In genomic region chr2:114259539-114259938, GRCm38 (mm10) we compare ENCODE assay signal across 26 mouse cellular contexts.
"Had no signal": no experiment of that assay in that cellular context is flagged by ENCODE, and none has a peak within 500 bp of the region (broad histone marks: within the 10 kb centered on the region; RNA-seq: fewer than 3 reads in every experiment).

No protein-coding gene starts in this region.

- ATAC-seq: intestine, embryonic 16.5 days; liver, embryonic 12.5 days had no signal

- H3K9ac ChIP-seq: heart, embryonic 13.5 days; heart, embryonic 15.5 days; hindbrain, embryonic 13.5 days; hindbrain, embryonic 15.5 days; kidney, embryonic 15.5 days; limb, embryonic 13.5 days; limb, embryonic 15.5 days; liver, embryonic 12.5 days; liver, embryonic 14.5 days had no signal

- H3K4me1 ChIP-seq: limb, embryonic 13.5 days; liver, embryonic 12.5 days had no signal

- H3K27me3 ChIP-seq: heart, embryonic 13.5 days; heart, embryonic 15.5 days; kidney, embryonic 15.5 days; liver, embryonic 12.5 days had no signal

- H3K27ac ChIP-seq: heart, adult 2 months; heart, embryonic 13.5 days; heart, embryonic 15.5 days; hindbrain, embryonic 13.5 days; hindbrain, embryonic 15.5 days; hindbrain, postnatal 0 days; kidney, embryonic 15.5 days; kidney, postnatal 0 days; limb, embryonic 13.5 days; limb, embryonic 15.5 days; liver, embryonic 12.5 days; liver, embryonic 14.5 days had no signal

- H3K36me3 ChIP-seq: heart, embryonic 13.5 days; heart, embryonic 15.5 days; hindbrain, embryonic 13.5 days; hindbrain, embryonic 15.5 days; kidney, embryonic 15.5 days; limb, embryonic 13.5 days; limb, embryonic 15.5 days; liver, embryonic 12.5 days had no signal

- H3K9me3 ChIP-seq: heart, embryonic 13.5 days; heart, embryonic 15.5 days; hindbrain, embryonic 13.5 days; hindbrain, embryonic 15.5 days; kidney, embryonic 15.5 days; limb, embryonic 13.5 days; limb, embryonic 15.5 days; liver, embryonic 12.5 days had no signal

- DNase-seq: gastrocnemius, postnatal 14 days; gastrocnemius, postnatal 36 days; heart, adult 11 months; heart, adult 2 months; heart, postnatal 14 days; heart, postnatal 36 days; kidney, adult 11 months; kidney, adult 2 months; kidney, adult 9 months; kidney, postnatal 14 days; kidney, postnatal 36 days; layer of hippocampus, adult 9-11 months; layer of hippocampus, postnatal 36 days had no signal

- H3K4me3 ChIP-seq: heart, adult 2 months; heart, embryonic 13.5 days; heart, embryonic 15.5 days; hindbrain, embryonic 13.5 days; hindbrain, embryonic 15.5 days; kidney, embryonic 15.5 days; limb, embryonic 13.5 days; limb, embryonic 15.5 days; liver, embryonic 12.5 days had no signal

- H3K4me2 ChIP-seq: heart, embryonic 11.5 days; heart, embryonic 13.5 days; heart, embryonic 15.5 days; hindbrain, embryonic 13.5 days; hindbrain, embryonic 15.5 days; kidney, embryonic 15.5 days; limb, embryonic 13.5 days; limb, embryonic 15.5 days; liver, embryonic 12.5 days had no signal
